Mouse (Mus musculus) bone marrow, adult 2 months (tissue): Measurements from ENCODE around the gene Rnf19b. TPM values are rescaled to one million over a fixed set of nuclear protein-coding genes. Genes with fewer than 3 reads are reported as not detected.

Experiments used
- H3K27ac ChIP-seq: fragments of 200-500 bp; 2 replicates; pipeline ENCODE4 v1.5.1; 2012; ENCODE audit warnings: low read depth, mild to moderate bottlenecking, control low read depth, inconsistent platforms, low read length; ENCODE audit not compliant: control insufficient read depth, poor library complexity, insufficient read depth
- H3K4me1 ChIP-seq: fragments of 200-500 bp; 2 replicates; pipeline ENCODE4 v1.6.1; 2011; ENCODE audit warnings: low read length; ENCODE audit not compliant: control insufficient read depth, insufficient read depth
- H3K4me3 ChIP-seq: fragments of 200-500 bp; replicated peaks from 2 replicates; pipeline ENCODE3; 2011; ENCODE audit warnings: mild to moderate bottlenecking, low read depth, low read length, control low read depth; ENCODE audit not compliant: control insufficient read depth
- CTCF ChIP-seq: fragments of 200-500 bp; IDR thresholded peaks from 2 replicates; pipeline ENCODE4 v1.5.1; 2011; ENCODE audit warnings: low read length, control low read depth; ENCODE audit not compliant: control insufficient read depth, insufficient read depth
- POLR2A ChIP-seq: fragments of 200-500 bp; IDR thresholded peaks from 2 replicates; pipeline ENCODE4 v1.6.1; 2011; ENCODE audit warnings: low read depth, mild to moderate bottlenecking, control low read depth, low read length, borderline replicate concordance; ENCODE audit not compliant: control insufficient read depth
- WGBS: fragments of 180-500 bp; shearing (Covaris S2); methylation state at CpG from one replicate; pipeline ENCODE4 v1.1.7; 2018; 5-methylcytosine and 5-hydroxymethylcytosine counted together
- polyA plus RNA-seq: library from polyadenylated mRNA; stranded (reverse); fragments of >200 nt; gene quantifications from 2 replicates; pipeline ENCODE4 v1.2.4, GENCODE M21; 2011; ENCODE audit warnings: low replicate concordance; ENCODE audit not compliant: missing spikeins, insufficient read depth, insufficient read length

The Rnf19b gene
- polyA plus RNA-seq, result 23.9 and 47.7 TPM in 2 replicates

GRCm38 (mm10) chr4:129058207-129059092 lies at the start of gene Rnf19b:
TSS of gene Rnf19b (plus strand) at chr4:129058271.
- WGBS, result under 1% methylated on average over 82 of the region's 107 CpGs
- H3K4me1 ChIP-seq, result peaks cover 2% of the 10 kb centered on the region
- H3K27ac ChIP-seq, result peak within 1 kb of the TSS; percentile 98
- TF ChIP-seq POLR2A (peak; percentile 14; the same call in 1 of the 2 replicates), CTCF (no peak)
- peak within 1 kb of the TSS; percentile 96 for H3K4me3 ChIP-seq

GRCm38 (mm10) chr4:129008672-129009071 lies 49.4 kb upstream of the Rnf19b start:
- Histone ChIP-seq H3K4me3 (no peak overlapping the region), H3K27ac (no peak overlapping the region), H3K4me1 (peaks cover under 1% of the 10 kb centered on the region; the same call in 1 of the 2 replicates)
- 56% methylated on average over 3 of the region's 3 CpGs for WGBS
- no peak for TF ChIP-seq CTCF
- no peak for TF ChIP-seq POLR2A

GRCm38 (mm10) chr4:129009521-129009920 lies 48.5 kb upstream of the Rnf19b start:
- Histone ChIP-seq H3K4me3 (no peak overlapping the region), H3K27ac (no peak overlapping the region), H3K4me1 (no peaks in the 10 kb centered on the region)
- TF ChIP-seq CTCF (no peak), POLR2A (no peak)
- 86% methylated on average over 5 of the region's 5 CpGs for WGBS

- no peak overlapping the region for H3K27ac ChIP-seq
- no peak overlapping the region for H3K4me3 ChIP-seq
- TF ChIP-seq CTCF (no peak), POLR2A (no peak)
- 24% methylated on average over 15 of the region's 15 CpGs for WGBS
- H3K4me1 ChIP-seq, result no peaks in the 10 kb centered on the region
These were observed 46.4 kb upstream of the Rnf19b start for GRCm38 (mm10) chr4:129011604-129012121.

GRCm38 (mm10) chr4:129013151-129013864 lies 44.8 kb upstream of the Rnf19b start:
- Histone ChIP-seq H3K4me1 (no peaks in the 10 kb centered on the region; the same call in 1 of the 2 replicates), H3K4me3 (no peak overlapping the region), H3K27ac (no peak overlapping the region)
- no peak for TF ChIP-seq POLR2A
- WGBS, result 77% methylated on average over 10 of the region's 10 CpGs

GRCm38 (mm10) chr4:129016329-129016728 lies 41.7 kb upstream of the Rnf19b start:
- 53% methylated on average over 4 of the region's 4 CpGs for WGBS
- peaks cover 5% of the 10 kb centered on the region for H3K4me1 ChIP-seq
- no peak overlapping the region for H3K4me3 ChIP-seq
- H3K27ac ChIP-seq, result no peak overlapping the region
- no peak for TF ChIP-seq POLR2A
- no peak for TF ChIP-seq CTCF

GRCm38 (mm10) chr4:129017150-129017549 lies 40.9 kb upstream of the Rnf19b start:
- Histone ChIP-seq H3K4me3 (no peak overlapping the region), H3K27ac (no peak overlapping the region), H3K4me1 (peaks cover 5% of the 10 kb centered on the region)
- no peak for TF ChIP-seq POLR2A
- no peak for TF ChIP-seq CTCF
- 24% methylated on average over 10 of the region's 10 CpGs for WGBS

- Histone ChIP-seq H3K27ac (no peak overlapping the region), H3K4me3 (no peak overlapping the region), H3K4me1 (peaks cover 5% of the 10 kb centered on the region)
- no peak for TF ChIP-seq CTCF
- no peak for TF ChIP-seq POLR2A
- 46% methylated on average over 9 of the region's 9 CpGs for WGBS
These were observed 39.2 kb upstream of the Rnf19b start for GRCm38 (mm10) chr4:129018788-129019435.
